Mouse (Mus musculus) liver, adult 2 months (tissue): ENCODE data around the gene Fn1.

Experiments
- CTCF ChIP-seq: fragments of 200-500 bp; IDR thresholded peaks from 2 replicates; pipeline ENCODE4 v1.5.1; 2011; ENCODE audit warnings: low read depth, low read length, control low read depth
- POLR2A ChIP-seq: fragments of 200-500 bp; IDR thresholded peaks from 2 replicates; pipeline ENCODE4 v1.6.1; 2011; ENCODE audit warnings: low read length, control low read depth; ENCODE audit not compliant: insufficient read depth; ENCODE audit errors: extremely low read depth

- TF ChIP-seq POLR2A (no peak), CTCF (no peak)
These were observed 57.6 kb downstream of the Fn1 start for GRCm38 (mm10) chr1:71595365-71595764.
